Mouse (Mus musculus) neural tube, embryonic 11.5 days (tissue): ENCODE measurements around the gene Gcnt1. TPM values are rescaled to one million over a fixed set of nuclear protein-coding genes. Genes with fewer than 3 reads are reported as not detected.

ENCODE experiments used
- ATAC-seq: fragments of 200-750 bp; cut with Nextera tagmentation; 2 replicates; pipeline ENCODE4 v1.8.0; 2017; ENCODE audit warnings: moderate number of reproducible peaks, mild to moderate bottlenecking, moderate TSS enrichment, moderate library complexity; ENCODE audit not compliant: insufficient read depth, low FRiP score, low TSS enrichment
- DNase-seq: peaks from one replicate; pipeline ENCODE4 v3.0.0-alpha.2; 2015; ENCODE audit warnings: low spot score
- H3K27ac ChIP-seq: fragments of 300-500 bp; sonication (generic); 2 replicates; pipeline ENCODE4 v1.5.1; 2014; ENCODE audit warnings: low read depth, mild to moderate bottlenecking, low read length
- H3K27me3 ChIP-seq: fragments of 300-500 bp; sonication (generic); 2 replicates; pipeline ENCODE4 v1.6.1; 2014; ENCODE audit warnings: mild to moderate bottlenecking, low read length, mixed read lengths; ENCODE audit not compliant: control insufficient read depth, insufficient read depth
- H3K36me3 ChIP-seq: fragments of 300-500 bp; sonication (generic); 2 replicates; pipeline ENCODE4 v1.6.1; 2014; ENCODE audit warnings: mild to moderate bottlenecking, low read length, moderate library complexity, mixed read lengths; ENCODE audit not compliant: control insufficient read depth, insufficient read depth
- H3K4me1 ChIP-seq: fragments of 300-500 bp; sonication (generic); 2 replicates; pipeline ENCODE4 v1.6.1; 2014; ENCODE audit warnings: low read length, mixed read lengths; ENCODE audit not compliant: control insufficient read depth, insufficient read depth
- H3K4me2 ChIP-seq: fragments of 300-500 bp; sonication (generic); 2 replicates; pipeline ENCODE4 v1.6.1; 2014; ENCODE audit warnings: low read depth, mild to moderate bottlenecking, moderate library complexity
- H3K4me3 ChIP-seq: fragments of 300-500 bp; sonication (generic); 2 replicates; pipeline ENCODE4 v1.5.1; 2014; ENCODE audit warnings: low read depth, low read length
- H3K9ac ChIP-seq: fragments of 300-500 bp; sonication (generic); 2 replicates; pipeline ENCODE4 v1.6.1; 2014; ENCODE audit warnings: mild to moderate bottlenecking, low read length
- H3K9me3 ChIP-seq: fragments of 300-500 bp; sonication (generic); 2 replicates; pipeline ENCODE4 v1.6.1; 2016; ENCODE audit warnings: low read length; ENCODE audit not compliant: control insufficient read depth
- WGBS: fragments of 180-500 bp; shearing (Covaris S2); extraction: QIAGEN DNeasy Blood & Tissue Kit; methylation state at CpG from one replicate; pipeline ENCODE4 v1.1.7; 2014; 5-methylcytosine and 5-hydroxymethylcytosine counted together
- polyA plus RNA-seq: library from polyadenylated mRNA; unstranded; fragments of >200 nt; fragmentation: Nextera tagmentation; extraction: Ambion mirVana; gene quantifications from 2 replicates; pipeline ENCODE4 v1.2.1, GENCODE M21; 2014

Gene Gcnt1
- 9.6 and 10.2 TPM in 2 replicates for polyA plus RNA-seq

- no peak within 1 kb of the TSS for H3K9ac ChIP-seq
- H3K4me3 ChIP-seq = no peak within 1 kb of the TSS
- no peak within 1 kb of the TSS for H3K4me2 ChIP-seq
- no peaks in the 10 kb centered on the region for H3K36me3 ChIP-seq
- H3K4me1 ChIP-seq = no peaks in the 10 kb centered on the region
- no peaks in the 10 kb centered on the region for H3K9me3 ChIP-seq
- H3K27ac ChIP-seq = no peak within 1 kb of the TSS
- DNase-seq (no peak), ATAC-seq (no peak)
- WGBS = 90% methylated on average over 3 of the region's 3 CpGs
- H3K27me3 ChIP-seq = no peaks in the 10 kb centered on the region
These were observed at the start of gene Gcnt1 for GRCm38 (mm10) chr19:17372701-17373100. Gene Gcnt1 (minus strand): TSS chr19:17372844.

GRCm38 (mm10) chr19:17417855-17418254, 45.2 kb upstream of the Gcnt1 start:
- H3K4me3 ChIP-seq = no peak overlapping the region
- no peaks in the 10 kb centered on the region for H3K27me3 ChIP-seq
- 88% methylated on average over 1 of the region's 1 CpGs for WGBS
- H3K4me2 ChIP-seq = no peak overlapping the region
- H3K9ac ChIP-seq = no peak overlapping the region
- DNase-seq (no peak), ATAC-seq (no peak)
- no peaks in the 10 kb centered on the region for H3K36me3 ChIP-seq
- H3K27ac ChIP-seq = no peak overlapping the region
- no peaks in the 10 kb centered on the region for H3K4me1 ChIP-seq
- H3K9me3 ChIP-seq = no peaks in the 10 kb centered on the region

GRCm38 (mm10) chr19:17412915-17413459, 40.3 kb upstream of the Gcnt1 start:
- ATAC-seq (no peak), DNase-seq (no peak)
- H3K4me1 ChIP-seq = no peaks in the 10 kb centered on the region
- 72% methylated on average over 4 of the region's 4 CpGs for WGBS
- no peak overlapping the region for H3K9ac ChIP-seq
- H3K27me3 ChIP-seq = no peaks in the 10 kb centered on the region
- no peaks in the 10 kb centered on the region for H3K36me3 ChIP-seq
- no peak overlapping the region for H3K4me2 ChIP-seq
- no peak overlapping the region for H3K27ac ChIP-seq
- no peak overlapping the region for H3K4me3 ChIP-seq
- H3K9me3 ChIP-seq = no peaks in the 10 kb centered on the region

- Histone ChIP-seq H3K4me2 (no peak overlapping the region), H3K27me3 (no peaks in the 10 kb centered on the region), H3K4me3 (no peak overlapping the region), H3K9me3 (no peaks in the 10 kb centered on the region), H3K36me3 (no peaks in the 10 kb centered on the region), H3K9ac (no peak overlapping the region), H3K4me1 (no peaks in the 10 kb centered on the region), H3K27ac (no peak overlapping the region)
- no peak for ATAC-seq
- 89% methylated on average over 5 of the region's 5 CpGs for WGBS
- no peak for DNase-seq
These were observed 37.9 kb upstream of the Gcnt1 start for GRCm38 (mm10) chr19:17410465-17411065.

- WGBS = 76% methylated on average over 3 of the region's 3 CpGs
- Histone ChIP-seq H3K36me3 (no peaks in the 10 kb centered on the region), H3K9me3 (no peaks in the 10 kb centered on the region), H3K27me3 (no peaks in the 10 kb centered on the region), H3K4me1 (no peaks in the 10 kb centered on the region), H3K4me2 (no peak overlapping the region), H3K9ac (no peak overlapping the region), H3K4me3 (no peak overlapping the region), H3K27ac (no peak overlapping the region)
- ATAC-seq (no peak), DNase-seq (no peak)
These were observed 36.7 kb upstream of the Gcnt1 start for GRCm38 (mm10) chr19:17409351-17409750.

- H3K9ac ChIP-seq = no peak overlapping the region
These were observed 35.9 kb upstream of the Gcnt1 start for GRCm38 (mm10) chr19:17408591-17408990.

GRCm38 (mm10) chr19:17406823-17407222, 34.2 kb upstream of the Gcnt1 start:
- H3K9me3 ChIP-seq = no peaks in the 10 kb centered on the region
- no peaks in the 10 kb centered on the region for H3K4me1 ChIP-seq
- H3K4me2 ChIP-seq = no peak overlapping the region
- H3K9ac ChIP-seq = no peak overlapping the region
- DNase-seq = no peak
- no peak overlapping the region for H3K27ac ChIP-seq
- H3K36me3 ChIP-seq = no peaks in the 10 kb centered on the region
- H3K4me3 ChIP-seq = no peak overlapping the region
- no peaks in the 10 kb centered on the region for H3K27me3 ChIP-seq
- no peak for ATAC-seq
- WGBS = 90% methylated on average over 5 of the region's 5 CpGs

More at GRCm38 (mm10) chr19:17408591-17408990, 35.9 kb upstream of the Gcnt1 start:
- H3K9me3 ChIP-seq = no peaks in the 10 kb centered on the region
- H3K4me3 ChIP-seq = no peak overlapping the region
- DNase-seq (no peak), ATAC-seq (no peak)
- H3K4me1 ChIP-seq = no peaks in the 10 kb centered on the region
- H3K36me3 ChIP-seq = no peaks in the 10 kb centered on the region
- H3K4me2 ChIP-seq = no peak overlapping the region
- H3K27me3 ChIP-seq = no peaks in the 10 kb centered on the region
- H3K27ac ChIP-seq = no peak overlapping the region

GRCm38 (mm10) chr19:17403175-17403574, 30.5 kb upstream of the Gcnt1 start:
- H3K4me2 ChIP-seq = no peak overlapping the region
- H3K4me3 ChIP-seq = no peak overlapping the region
- no peaks in the 10 kb centered on the region for H3K9me3 ChIP-seq
- H3K36me3 ChIP-seq = no peaks in the 10 kb centered on the region
- H3K9ac ChIP-seq = no peak overlapping the region
- 86% methylated on average over 4 of the region's 4 CpGs for WGBS
- ATAC-seq (no peak), DNase-seq (no peak)
- no peaks in the 10 kb centered on the region for H3K27me3 ChIP-seq
- no peak overlapping the region for H3K27ac ChIP-seq
- H3K4me1 ChIP-seq = no peaks in the 10 kb centered on the region

- Histone ChIP-seq H3K9me3 (no peaks in the 10 kb centered on the region), H3K27ac (no peak overlapping the region), H3K4me2 (no peak overlapping the region), H3K36me3 (0 out of 2 replicates have a peak, but pooled peaks cover 2% of the 10 kb centered on the region), H3K27me3 (no peaks in the 10 kb centered on the region), H3K4me1 (no peaks in the 10 kb centered on the region), H3K9ac (no peak overlapping the region), H3K4me3 (no peak overlapping the region)
- DNase-seq (no peak), ATAC-seq (no peak)
- 79% methylated on average over 4 of the region's 4 CpGs for WGBS
These were observed 27.9 kb upstream of the Gcnt1 start for GRCm38 (mm10) chr19:17400571-17400970.
